Mouse (Mus musculus) testis, adult 2 months (tissue): ENCODE data around the gene Mapkbp1.

Experiments used
- CTCF ChIP-seq: fragments of 200-500 bp; IDR thresholded peaks from 2 replicates; pipeline ENCODE4 v1.5.1; 2012; ENCODE audit warnings: low read depth, mild to moderate bottlenecking, inconsistent platforms, low read length, moderate library complexity; ENCODE audit not compliant: control insufficient read depth, insufficient read depth, insufficient replicate concordance
- POLR2A ChIP-seq: fragments of 200-500 bp; IDR thresholded peaks from 2 replicates; pipeline ENCODE4 v1.6.1; 2012; ENCODE audit warnings: low read depth, mild to moderate bottlenecking, inconsistent platforms, low read length, moderate library complexity; ENCODE audit not compliant: control insufficient read depth

- TF ChIP-seq POLR2A = no peak
- no peak for TF ChIP-seq CTCF
Measured at GRCm38 (mm10) chr2:120037744-120038143, 65.2 kb downstream of the Mapkbp1 start.
